Mouse (Mus musculus): ENCODE measurements around the gene Trpm6. TPM values are rescaled to one million over a fixed set of nuclear protein-coding genes. Genes with fewer than 3 reads are reported as not detected.

The Trpm6 gene
- polyA plus RNA-seq, 1 experiment, result not detected

- TF ChIP-seq GATA1 (IDR thresholded peaks at IDR 0.05; ENCODE audit: borderline replicate concordance, low read length), result no peak
- TF ChIP-seq FLI1 (IDR thresholded peaks at IDR 0.05; ENCODE audit: low read length), result no peak
- Histone ChIP-seq H3K27me3 (replicated peaks) (no peaks in the 10 kb centered on the region), H3K36me3 (replicated peaks; ENCODE audit: low read length) (no peaks in the 10 kb centered on the region), H3K9me3 (no peaks in the 10 kb centered on the region), H3K4me1 (no peaks in the 10 kb centered on the region), H3K4me3 (replicated peaks) (no peak overlapping the region)
Observed at GRCm38 (mm10) chr19:18758916-18759315, 9.1 kb downstream of the Trpm6 start.

- no peak overlapping the region for H3K4me3 ChIP-seq (replicated peaks)
- no peaks in the 10 kb centered on the region for H3K27me3 ChIP-seq (replicated peaks)
- TF ChIP-seq GATA1 (IDR thresholded peaks at IDR 0.05; ENCODE audit: borderline replicate concordance, low read length) (no peak), FLI1 (IDR thresholded peaks at IDR 0.05; ENCODE audit: low read length) (no peak)
- no peaks in the 10 kb centered on the region for H3K9me3 ChIP-seq
- H3K4me1 ChIP-seq, result no peaks in the 10 kb centered on the region
- no peaks in the 10 kb centered on the region for H3K36me3 ChIP-seq (replicated peaks; ENCODE audit: low read length)
Observed at GRCm38 (mm10) chr19:18766399-18766798, 16.6 kb downstream of the Trpm6 start.

DNA sequence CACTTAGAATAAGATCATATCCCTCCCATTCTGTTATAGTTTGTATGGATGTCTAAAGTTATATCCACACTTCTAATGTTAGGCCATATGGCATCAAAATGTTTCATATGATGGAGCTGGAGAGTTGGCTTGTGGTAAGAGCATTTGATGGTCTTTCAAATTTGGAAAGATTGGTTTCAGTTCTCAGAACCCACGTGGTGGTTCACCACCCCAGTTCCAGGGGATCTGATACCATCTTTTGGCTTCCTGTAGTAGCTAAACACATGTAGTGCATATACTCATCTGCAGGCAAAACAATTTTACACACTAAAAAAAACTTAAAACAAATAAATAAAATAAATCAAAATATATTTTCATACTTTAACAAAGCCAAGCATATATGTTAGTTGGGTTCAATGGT lies 21.3 kb downstream of the Trpm6 start:
- H3K4me3 ChIP-seq (replicated peaks), result no peak overlapping the region
- TF ChIP-seq GATA1 (IDR thresholded peaks at IDR 0.05; ENCODE audit: borderline replicate concordance, low read length) (no peak), FLI1 (IDR thresholded peaks at IDR 0.05; ENCODE audit: low read length) (no peak)
- H3K27me3 ChIP-seq (replicated peaks), result no peaks in the 10 kb centered on the region
- no peaks in the 10 kb centered on the region for H3K4me1 ChIP-seq
- peaks cover 2% of the 10 kb centered on the region; the same call in 1 of the 2 replicates for H3K9me3 ChIP-seq
- no peaks in the 10 kb centered on the region for H3K36me3 ChIP-seq (replicated peaks; ENCODE audit: low read length)

DNA sequence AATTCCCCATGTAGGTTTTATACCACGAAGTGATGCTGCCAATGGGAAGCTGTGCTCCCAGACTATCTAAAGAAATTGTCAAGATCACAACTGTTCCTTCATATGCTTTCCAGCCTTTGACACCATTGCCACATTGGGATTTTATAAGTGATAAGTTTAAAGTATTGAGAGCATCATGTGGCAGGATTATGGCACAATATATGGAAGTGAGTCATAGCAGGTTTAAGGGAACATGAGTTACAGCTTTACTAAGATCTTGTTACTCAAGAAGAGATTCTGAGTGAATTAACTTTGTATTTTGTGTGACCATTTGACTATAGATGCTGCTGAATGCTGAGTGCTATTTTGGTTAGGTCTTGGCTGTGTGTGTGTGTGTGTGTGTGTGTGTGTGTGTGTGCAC lies 21.8 kb downstream of the Trpm6 start:
- no peak overlapping the region for H3K4me3 ChIP-seq (replicated peaks)
- no peaks in the 10 kb centered on the region for H3K27me3 ChIP-seq (replicated peaks)
- peaks cover 3% of the 10 kb centered on the region; the same call in 1 of the 2 replicates for H3K9me3 ChIP-seq
- no peaks in the 10 kb centered on the region for H3K4me1 ChIP-seq
- H3K36me3 ChIP-seq (replicated peaks; ENCODE audit: low read length), result no peaks in the 10 kb centered on the region
- no peak for TF ChIP-seq FLI1 (IDR thresholded peaks at IDR 0.05; ENCODE audit: low read length)
- TF ChIP-seq GATA1 (IDR thresholded peaks at IDR 0.05; ENCODE audit: borderline replicate concordance, low read length), result no peak

DNA sequence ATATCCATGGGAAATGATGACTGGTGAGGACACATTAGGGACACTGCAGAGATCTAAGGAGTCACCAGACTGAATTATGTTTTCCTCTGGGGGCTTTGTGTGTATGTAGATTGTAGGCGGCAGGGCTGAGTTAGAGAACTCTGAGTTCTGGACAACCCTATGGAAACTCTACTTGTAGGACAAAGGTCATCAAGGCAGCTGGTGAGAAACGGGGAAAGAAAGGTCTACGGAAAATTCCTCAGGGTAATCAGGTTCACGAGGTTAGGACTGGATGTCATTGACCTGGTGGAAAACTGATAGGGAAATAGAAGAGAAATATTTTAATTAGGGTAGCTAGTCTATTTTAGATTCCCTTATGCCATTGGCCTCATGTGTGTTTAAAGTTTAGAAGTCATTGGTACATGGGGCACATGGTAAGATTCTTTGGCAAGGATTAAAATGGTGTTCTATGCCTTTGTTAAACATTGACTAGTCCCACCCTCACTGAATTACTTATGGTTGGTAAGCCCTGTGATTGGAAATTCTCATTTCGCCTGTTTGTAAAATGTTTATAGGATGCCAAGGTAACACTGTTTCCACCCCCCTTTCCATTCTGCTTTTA lies 23.2 kb downstream of the Trpm6 start:
- Histone ChIP-seq H3K27me3 (replicated peaks) (no peaks in the 10 kb centered on the region), H3K9me3 (peaks cover 3% of the 10 kb centered on the region; the same call in 1 of the 2 replicates), H3K4me3 (replicated peaks) (no peak overlapping the region), H3K36me3 (replicated peaks; ENCODE audit: low read length) (no peaks in the 10 kb centered on the region), H3K4me1 (no peaks in the 10 kb centered on the region)
- TF ChIP-seq GATA1 (IDR thresholded peaks at IDR 0.05; ENCODE audit: borderline replicate concordance, low read length) (no peak), FLI1 (IDR thresholded peaks at IDR 0.05; ENCODE audit: low read length) (no peak)

DNA sequence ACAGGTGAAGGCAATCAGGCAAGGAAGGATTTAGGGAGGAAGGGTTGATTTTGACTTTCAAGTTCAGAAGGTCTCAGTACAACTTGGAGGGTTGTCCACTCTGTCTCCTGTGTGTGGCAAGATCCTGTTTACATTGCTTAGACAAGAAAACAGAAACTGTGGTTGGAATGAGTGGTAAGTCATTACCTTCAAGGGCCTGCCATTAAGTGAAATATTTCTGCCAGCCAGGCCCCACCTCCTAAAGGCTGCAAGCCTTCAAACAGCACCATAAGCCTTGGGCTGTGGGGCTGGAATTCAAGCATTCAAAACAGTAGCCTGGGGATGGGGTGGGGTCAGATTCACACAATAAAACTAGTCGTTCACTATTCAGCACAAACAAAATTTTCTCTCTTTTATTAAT lies 24.3 kb downstream of the Trpm6 start:
- H3K4me1 ChIP-seq, result no peaks in the 10 kb centered on the region
- no peaks in the 10 kb centered on the region for H3K36me3 ChIP-seq (replicated peaks; ENCODE audit: low read length)
- H3K27me3 ChIP-seq (replicated peaks), result no peaks in the 10 kb centered on the region
- peaks cover 3% of the 10 kb centered on the region; the same call in 1 of the 2 replicates for H3K9me3 ChIP-seq
- no peak for TF ChIP-seq GATA1 (IDR thresholded peaks at IDR 0.05; ENCODE audit: borderline replicate concordance, low read length)
- TF ChIP-seq FLI1 (IDR thresholded peaks at IDR 0.05; ENCODE audit: low read length), result no peak
- no peak overlapping the region for H3K4me3 ChIP-seq (replicated peaks)

GRCm38 (mm10) chr19:18799646-18800045 lies 49.9 kb downstream of the Trpm6 start:
- H3K27me3 ChIP-seq (replicated peaks), result no peaks in the 10 kb centered on the region
- TF ChIP-seq FLI1 (IDR thresholded peaks at IDR 0.05; ENCODE audit: low read length) (no peak), GATA1 (IDR thresholded peaks at IDR 0.05; ENCODE audit: borderline replicate concordance, low read length) (no peak)
- no peaks in the 10 kb centered on the region for H3K36me3 ChIP-seq (replicated peaks; ENCODE audit: low read length)
- no peaks in the 10 kb centered on the region for H3K9me3 ChIP-seq
- no peak overlapping the region for H3K4me3 ChIP-seq (replicated peaks)
- no peaks in the 10 kb centered on the region for H3K4me1 ChIP-seq

DNA sequence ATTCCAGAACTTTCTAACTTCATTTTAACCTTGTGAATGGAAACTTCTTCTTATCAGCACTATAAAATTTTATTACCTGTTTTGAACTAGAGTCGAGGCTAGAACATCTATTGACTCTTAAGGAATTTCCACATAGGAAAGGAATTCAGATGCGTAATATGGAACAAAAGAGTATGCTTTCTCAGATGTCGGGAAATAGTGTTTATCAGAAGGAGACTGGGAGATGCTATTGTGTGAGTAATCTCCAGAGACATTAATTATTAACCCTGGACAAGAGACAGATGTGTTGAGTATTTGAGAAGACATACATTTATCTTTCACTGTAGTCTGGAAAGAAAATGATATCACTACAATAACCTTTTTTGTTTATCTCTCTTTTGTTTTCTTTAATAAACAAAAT lies 61.5 kb downstream of the Trpm6 start:
- H3K9me3 ChIP-seq, result no peaks in the 10 kb centered on the region
- no peaks in the 10 kb centered on the region for H3K4me1 ChIP-seq
- no peak overlapping the region for H3K4me3 ChIP-seq (replicated peaks)
- no peaks in the 10 kb centered on the region for H3K27me3 ChIP-seq (replicated peaks)
- TF ChIP-seq GATA1 (IDR thresholded peaks at IDR 0.05; ENCODE audit: borderline replicate concordance, low read length) (no peak), FLI1 (IDR thresholded peaks at IDR 0.05; ENCODE audit: low read length) (no peak)
- H3K36me3 ChIP-seq (replicated peaks; ENCODE audit: low read length), result no peaks in the 10 kb centered on the region

DNA sequence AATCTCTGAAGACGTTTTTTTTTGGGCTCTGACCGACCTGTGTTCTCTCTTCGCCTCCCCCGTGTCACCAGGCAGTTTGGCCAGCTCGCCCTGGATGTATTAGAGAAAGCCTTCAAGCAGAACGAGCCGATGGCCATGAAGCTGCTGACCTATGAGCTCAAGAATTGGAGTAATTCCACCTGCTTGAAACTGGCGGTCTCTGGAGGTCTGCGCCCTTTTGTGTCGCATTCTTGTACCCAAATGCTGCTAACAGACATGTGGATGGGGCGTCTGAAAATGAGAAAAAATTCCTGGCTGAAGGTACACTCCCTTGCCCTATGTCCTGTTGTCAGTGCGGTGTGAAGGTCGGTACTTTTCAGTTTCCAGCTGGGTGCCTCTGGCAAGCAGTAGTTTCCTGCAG lies 65.4 kb downstream of the Trpm6 start:
- TF ChIP-seq FLI1 (IDR thresholded peaks at IDR 0.05; ENCODE audit: low read length), result no peak
- TF ChIP-seq GATA1 (IDR thresholded peaks at IDR 0.05; ENCODE audit: borderline replicate concordance, low read length), result no peak
- H3K36me3 ChIP-seq (replicated peaks; ENCODE audit: low read length), result no peaks in the 10 kb centered on the region

DNA sequence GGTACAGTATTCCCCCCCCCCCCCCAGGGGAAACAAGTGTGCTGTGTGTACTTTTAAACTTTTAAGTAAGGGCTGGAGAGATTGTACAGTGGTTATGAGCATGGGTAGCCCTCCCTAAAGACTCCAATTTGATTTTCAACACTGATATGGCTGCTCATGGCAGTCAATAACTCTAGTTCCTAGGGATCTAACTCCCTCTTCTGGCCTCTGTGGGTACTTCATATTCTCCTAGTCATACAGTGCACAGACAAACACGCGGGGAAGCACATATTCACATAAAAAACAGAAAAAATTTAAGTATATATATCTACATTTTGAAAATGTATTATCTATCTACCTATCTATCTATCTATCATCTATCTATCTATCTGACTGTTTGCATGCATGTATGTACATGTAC lies 67.6 kb downstream of the Trpm6 start:
- Histone ChIP-seq H3K36me3 (replicated peaks; ENCODE audit: low read length) (no peaks in the 10 kb centered on the region), H3K9me3 (no peaks in the 10 kb centered on the region), H3K4me3 (replicated peaks) (no peak overlapping the region), H3K27me3 (replicated peaks) (no peaks in the 10 kb centered on the region), H3K4me1 (no peaks in the 10 kb centered on the region)
- no peak for TF ChIP-seq FLI1 (IDR thresholded peaks at IDR 0.05; ENCODE audit: low read length)

More for the DNA sequence above, 65.4 kb downstream of the Trpm6 start:
- no peaks in the 10 kb centered on the region for H3K4me1 ChIP-seq
- no peaks in the 10 kb centered on the region for H3K9me3 ChIP-seq
- no peak overlapping the region for H3K4me3 ChIP-seq (replicated peaks)
- no peaks in the 10 kb centered on the region for H3K27me3 ChIP-seq (replicated peaks)

GRCm38 (mm10) chr19:18828601-18829000 lies 78.8 kb downstream of the Trpm6 start:
- H3K4me3 ChIP-seq (replicated peaks), result no peak overlapping the region
- no peaks in the 10 kb centered on the region for H3K9me3 ChIP-seq
- H3K27me3 ChIP-seq (replicated peaks), result no peaks in the 10 kb centered on the region
- no peak for TF ChIP-seq GATA1 (IDR thresholded peaks at IDR 0.05; ENCODE audit: borderline replicate concordance, low read length)
- TF ChIP-seq FLI1 (IDR thresholded peaks at IDR 0.05; ENCODE audit: low read length), result no peak
- no peaks in the 10 kb centered on the region for H3K36me3 ChIP-seq (replicated peaks; ENCODE audit: low read length)
- H3K4me1 ChIP-seq, result no peaks in the 10 kb centered on the region

Data from megakaryocyte, embryonic 14.5 days (primary cell).